Mouse (Mus musculus) CD4-positive, CD25-positive, alpha-beta regulatory T cell, adult 9 weeks (primary cell): ENCODE results near the gene 1700049E17Rik2. TPM values are rescaled to one million over a fixed set of nuclear protein-coding genes. Genes with fewer than 3 reads are reported as not detected.

ENCODE experiments used
- polyA plus RNA-seq: library from polyadenylated mRNA; unstranded; fragments of 100-300 nt; shearing (Covaris generic); gene quantifications from one replicate; pipeline ENCODE4 v1.2.1, GENCODE M21; 2017

Gene 1700049E17Rik2
- not detected for polyA plus RNA-seq

GRCm38 (mm10) chr14:41572911-41573310 lies at the start of gene 1700049E17Rik2:
TSS of gene 1700049E17Rik2 (plus strand) at chr14:41573211.

GRCm38 (mm10) chr14:41555483-41555882 lies 17.5 kb upstream of the 1700049E17Rik2 start, which contains the start of gene Gm7970:
TSS of gene Gm7970 (minus strand) at chr14:41555583.

GRCm38 (mm10) chr14:41624512-41624911 lies 51.5 kb downstream of the 1700049E17Rik2 start, which contains the start of gene Gm3072:
TSS of gene Gm3072 (minus strand) at chr14:41624612.

Other genes starting within 250 kb of the 1700049E17Rik2 start
- gene Gm5798, start 224.6 kb upstream of the 1700049E17Rik2 start, polyA plus RNA-seq, result not detected
- not detected for gene Gm7945, start 186.8 kb upstream of the 1700049E17Rik2 start, polyA plus RNA-seq
- gene Gm6482, start 164.9 kb upstream of the 1700049E17Rik2 start, polyA plus RNA-seq, result not detected
- 0.20 TPM for gene Gm7954, start 119.7 kb upstream of the 1700049E17Rik2 start, polyA plus RNA-seq
- not detected for gene Gm3486, start 83.7 kb upstream of the 1700049E17Rik2 start, polyA plus RNA-seq
- gene Gm7970, start 17.6 kb upstream of the 1700049E17Rik2 start, polyA plus RNA-seq, result not detected
- not detected for gene Gm3072, start 51.4 kb downstream of the 1700049E17Rik2 start, polyA plus RNA-seq
- not detected for gene Gm3676, start 73.3 kb downstream of the 1700049E17Rik2 start, polyA plus RNA-seq
- gene Gm8068, start 128.7 kb downstream of the 1700049E17Rik2 start, polyA plus RNA-seq, result not detected
- not detected for gene Gm7929, start 177.4 kb downstream of the 1700049E17Rik2 start, polyA plus RNA-seq
- gene Gm47189, start 199.2 kb downstream of the 1700049E17Rik2 start, polyA plus RNA-seq, result not detected